Mouse (Mus musculus) MEL (cell line): Measurements from ENCODE around the gene Slc29a1. TPM values are rescaled to one million over a fixed set of nuclear protein-coding genes. Genes with fewer than 3 reads are reported as not detected.

ENCODE experiments used
- DNase-seq: peaks from one replicate; pipeline ENCODE4 v3.0.0; 2011; ENCODE audit warnings: low read depth, low spot score
- H3K27ac ChIP-seq: 2 replicates; pipeline ENCODE4 v1.5.1; 2012; ENCODE audit warnings: low read depth, mild to moderate bottlenecking, control low read depth, low read length, moderate library complexity; ENCODE audit not compliant: control insufficient read depth
- H3K27me3 ChIP-seq, 2 experiments: fragments of 150-350 bp in 1 of 2; sonication (generic) in 1 of 2; 2 replicates each; pipeline ENCODE4 v1.6.1; 2012; ENCODE audit warnings: low read length in 2 of 2, mild to moderate bottlenecking in 2 of 2, improper control_type of control experiment in 1 of 2, moderate library complexity in 1 of 2; ENCODE audit not compliant: insufficient read depth in 2 of 2, control insufficient read depth in 1 of 2
- H3K36me3 ChIP-seq, 2 experiments: 2 replicates each; pipeline ENCODE4 v1.6.1; 2012 to 2014; ENCODE audit warnings: low read length in 2 of 2, improper control_type of control experiment in 1 of 2, inconsistent platforms in 1 of 2, mild to moderate bottlenecking in 1 of 2; ENCODE audit not compliant: insufficient read depth in 2 of 2, control insufficient read depth in 1 of 2
- H3K4me1 ChIP-seq, 2 experiments: fragments of 150-350 bp in 1 of 2; sonication (generic) in 1 of 2; 2 replicates each; pipeline ENCODE4 v1.6.1; 2012; ENCODE audit warnings: low read length in 2 of 2, improper control_type of control experiment in 1 of 2, mild to moderate bottlenecking in 1 of 2; ENCODE audit not compliant: insufficient read depth in 2 of 2, control insufficient read depth in 1 of 2
- H3K4me3 ChIP-seq, 2 experiments: fragments of 150-350 bp in 1 of 2; sonication (generic) in 1 of 2; 2 replicates each; pipeline ENCODE4 v1.5.1; 2012; ENCODE audit warnings: low read depth in 2 of 2, low read length in 2 of 2, mild to moderate bottlenecking in 2 of 2, moderate library complexity in 2 of 2, control low read depth in 1 of 2, improper control_type of control experiment in 1 of 2; ENCODE audit not compliant: control insufficient read depth in 1 of 2, insufficient read depth in 1 of 2
- H3K79me2 ChIP-seq: 2 replicates; pipeline ENCODE4 v1.6.1; 2012; ENCODE audit warnings: mild to moderate bottlenecking, low read length, moderate library complexity; ENCODE audit not compliant: control insufficient read depth, poor library complexity, insufficient read depth
- H3K9ac ChIP-seq: 2 replicates; pipeline ENCODE4 v1.6.1; 2012; ENCODE audit warnings: low read depth, mild to moderate bottlenecking, control low read depth, low read length, moderate library complexity; ENCODE audit not compliant: control insufficient read depth, poor library complexity, severe bottlenecking
- H3K9me3 ChIP-seq: fragments of 150-350 bp; sonication (generic); replicated peaks from 2 replicates; pipeline ENCODE4 v1.6.1; 2012; ENCODE audit warnings: mild to moderate bottlenecking, low read length, improper control_type of control experiment, moderate library complexity; ENCODE audit not compliant: insufficient read depth
- BHLHE40 ChIP-seq: IDR thresholded peaks from 2 replicates; pipeline ENCODE4 v1.6.1; 2012; ENCODE audit warnings: low read depth, mild to moderate bottlenecking, inconsistent platforms, low read length, improper control_type of control experiment, borderline replicate concordance
- CHD2 ChIP-seq: IDR thresholded peaks from 2 replicates; pipeline ENCODE4 v1.6.1; 2011; ENCODE audit warnings: low read length, improper control_type of control experiment
- E2F4 ChIP-seq: IDR thresholded peaks from 2 replicates; pipeline ENCODE4 v1.6.1; 2011; ENCODE audit warnings: low read depth, low read length, improper control_type of control experiment, borderline replicate concordance
- ELF1 ChIP-seq: IDR thresholded peaks from 2 replicates; pipeline ENCODE4 v1.6.1; 2014; ENCODE audit warnings: low read depth, mild to moderate bottlenecking, inconsistent platforms, low read length, improper control_type of control experiment, moderate library complexity
- EP300 ChIP-seq, 2 experiments: IDR thresholded peaks; 2 replicates each; pipeline ENCODE4 v1.6.1; 2011; ENCODE audit warnings: improper control_type of control experiment in 2 of 2, low read length in 2 of 2, low read depth in 1 of 2, mild to moderate bottlenecking in 1 of 2
- ETS1 ChIP-seq: IDR thresholded peaks from 2 replicates; pipeline ENCODE4 v1.6.1; 2012; ENCODE audit warnings: low read depth, mild to moderate bottlenecking, inconsistent platforms, low read length, improper control_type of control experiment, moderate library complexity
- GABPA ChIP-seq: IDR thresholded peaks from 2 replicates; pipeline ENCODE4 v1.6.1; 2012; ENCODE audit warnings: low read depth, mild to moderate bottlenecking, inconsistent platforms, low read length, improper control_type of control experiment, moderate library complexity
- HCFC1 ChIP-seq: IDR thresholded peaks from 2 replicates; pipeline ENCODE4 v1.6.1; 2012; ENCODE audit warnings: low read depth, mild to moderate bottlenecking, inconsistent platforms, low read length, improper control_type of control experiment, moderate library complexity
- KAT2A ChIP-seq: conservative IDR thresholded peaks from 2 replicates; pipeline ENCODE4 v1.6.1; 2012; ENCODE audit warnings: low read depth, low read length, improper control_type of control experiment, inconsistent platforms
- MAFK ChIP-seq: IDR thresholded peaks from 2 replicates; pipeline ENCODE4 v1.6.1; 2011; ENCODE audit warnings: low read depth, mild to moderate bottlenecking, low read length, improper control_type of control experiment, borderline replicate concordance
- MAZ ChIP-seq: IDR thresholded peaks from 2 replicates; pipeline ENCODE4 v1.6.1; 2012; ENCODE audit warnings: low read depth, mild to moderate bottlenecking, inconsistent platforms, low read length, improper control_type of control experiment
- MEF2A ChIP-seq: IDR thresholded peaks from 2 replicates; pipeline ENCODE4 v1.6.1; 2014; ENCODE audit warnings: low read depth, mild to moderate bottlenecking, inconsistent platforms, low read length, improper control_type of control experiment; ENCODE audit not compliant: poor library complexity, insufficient replicate concordance, severe bottlenecking; ENCODE audit errors: extremely low read depth
- MYB ChIP-seq: IDR thresholded peaks from 2 replicates; pipeline ENCODE4 v1.6.1; 2011; ENCODE audit warnings: mild to moderate bottlenecking, low read depth, low read length, improper control_type of control experiment
- MYC ChIP-seq: IDR thresholded peaks from 2 replicates; pipeline ENCODE4 v1.6.1; 2011; ENCODE audit warnings: low read depth, mild to moderate bottlenecking, low read length, improper control_type of control experiment, moderate library complexity
- NELFE ChIP-seq: IDR thresholded peaks from 2 replicates; pipeline ENCODE4 v1.6.1; 2011; ENCODE audit warnings: low read depth, low read length, improper control_type of control experiment
- NRF1 ChIP-seq: IDR thresholded peaks from 2 replicates; pipeline ENCODE4 v1.6.1; 2014; ENCODE audit warnings: low read depth, mild to moderate bottlenecking, inconsistent platforms, low read length, improper control_type of control experiment, moderate library complexity; ENCODE audit not compliant: poor library complexity, insufficient read depth, severe bottlenecking
- POLR2AphosphoS2 ChIP-seq: IDR thresholded peaks from 2 replicates; pipeline ENCODE4 v1.6.1; 2011; ENCODE audit warnings: low read length, improper control_type of control experiment
- POLR2AphosphoS5 ChIP-seq: IDR thresholded peaks from 2 replicates; pipeline ENCODE4 v1.6.1; 2012; ENCODE audit warnings: low read depth, borderline replicate concordance, mild to moderate bottlenecking, inconsistent platforms, low read length, moderate library complexity, mixed read lengths
- SIN3A ChIP-seq: IDR thresholded peaks from 2 replicates; pipeline ENCODE4 v1.6.1; 2012; ENCODE audit warnings: low read length, improper control_type of control experiment, inconsistent platforms
- SMC3 ChIP-seq: IDR thresholded peaks from 2 replicates; pipeline ENCODE4 v1.6.1; 2011; ENCODE audit warnings: low read depth, low read length, improper control_type of control experiment
- TAL1 ChIP-seq: IDR thresholded peaks from 2 replicates; pipeline ENCODE4 v1.6.1; 2012; ENCODE audit warnings: mild to moderate bottlenecking, inconsistent platforms, low read length, moderate library complexity, mixed read lengths
- TBP ChIP-seq: IDR thresholded peaks from 2 replicates; pipeline ENCODE4 v1.8.0; 2011; ENCODE audit warnings: low read depth, low read length, improper control_type of control experiment
- USF1 ChIP-seq: IDR thresholded peaks from 2 replicates; pipeline ENCODE4 v1.6.1; 2014; ENCODE audit warnings: low read depth, mild to moderate bottlenecking, inconsistent platforms, low read length, improper control_type of control experiment, moderate library complexity
- USF2 ChIP-seq, 2 experiments: IDR thresholded peaks; 2 replicates each; pipeline ENCODE4 v1.6.1; 2011 to 2012; ENCODE audit warnings: improper control_type of control experiment in 2 of 2, low read length in 2 of 2, borderline replicate concordance in 1 of 2, inconsistent platforms in 1 of 2, low read depth in 1 of 2, mild to moderate bottlenecking in 1 of 2; ENCODE audit not compliant: insufficient read depth in 1 of 2
- ZC3H11A ChIP-seq: IDR thresholded peaks from 2 replicates; pipeline ENCODE4 v1.6.1; 2012; ENCODE audit warnings: low read depth, mild to moderate bottlenecking, inconsistent platforms, low read length, improper control_type of control experiment
- ZKSCAN1 ChIP-seq: IDR thresholded peaks from 2 replicates; pipeline ENCODE4 v1.6.1; 2012; ENCODE audit warnings: low read depth, mild to moderate bottlenecking, inconsistent platforms, low read length, improper control_type of control experiment, moderate library complexity
- ZMIZ1 ChIP-seq: IDR thresholded peaks from 2 replicates; pipeline ENCODE4 v1.6.1; 2012; ENCODE audit warnings: low read depth, mild to moderate bottlenecking, inconsistent platforms, low read length, improper control_type of control experiment, moderate library complexity
- ZNF384 ChIP-seq: IDR thresholded peaks from 2 replicates; pipeline ENCODE4 v1.6.1; 2012; ENCODE audit warnings: low read depth, mild to moderate bottlenecking, inconsistent platforms, low read length, improper control_type of control experiment
- polyA plus RNA-seq, 2 experiments: library from polyadenylated mRNA; stranded (reverse) in 1 of 2; unstranded in 1 of 2; fragments of >175 nt in 1 of 2; fragments of >200 nt in 1 of 2; gene quantifications; 2 replicates each; pipeline versions ENCODE4 v1.2.1 to v1.2.4; 2012; ENCODE audit warnings: low replicate concordance in 2 of 2, low read depth in 1 of 2; ENCODE audit not compliant: insufficient read length in 2 of 2, insufficient read depth in 1 of 2, missing spikeins in 1 of 2
- total RNA-seq: library from RNA; depleted of rRNA; stranded (reverse); fragments of 300-350 nt; gene quantifications from 2 replicates; pipeline ENCODE4 v1.2.3, GENCODE M21; 2012

Gene Slc29a1
- total and polyA plus RNA-seq, 3 experiments = 238 to 341 TPM; not detected in 1

DNA sequence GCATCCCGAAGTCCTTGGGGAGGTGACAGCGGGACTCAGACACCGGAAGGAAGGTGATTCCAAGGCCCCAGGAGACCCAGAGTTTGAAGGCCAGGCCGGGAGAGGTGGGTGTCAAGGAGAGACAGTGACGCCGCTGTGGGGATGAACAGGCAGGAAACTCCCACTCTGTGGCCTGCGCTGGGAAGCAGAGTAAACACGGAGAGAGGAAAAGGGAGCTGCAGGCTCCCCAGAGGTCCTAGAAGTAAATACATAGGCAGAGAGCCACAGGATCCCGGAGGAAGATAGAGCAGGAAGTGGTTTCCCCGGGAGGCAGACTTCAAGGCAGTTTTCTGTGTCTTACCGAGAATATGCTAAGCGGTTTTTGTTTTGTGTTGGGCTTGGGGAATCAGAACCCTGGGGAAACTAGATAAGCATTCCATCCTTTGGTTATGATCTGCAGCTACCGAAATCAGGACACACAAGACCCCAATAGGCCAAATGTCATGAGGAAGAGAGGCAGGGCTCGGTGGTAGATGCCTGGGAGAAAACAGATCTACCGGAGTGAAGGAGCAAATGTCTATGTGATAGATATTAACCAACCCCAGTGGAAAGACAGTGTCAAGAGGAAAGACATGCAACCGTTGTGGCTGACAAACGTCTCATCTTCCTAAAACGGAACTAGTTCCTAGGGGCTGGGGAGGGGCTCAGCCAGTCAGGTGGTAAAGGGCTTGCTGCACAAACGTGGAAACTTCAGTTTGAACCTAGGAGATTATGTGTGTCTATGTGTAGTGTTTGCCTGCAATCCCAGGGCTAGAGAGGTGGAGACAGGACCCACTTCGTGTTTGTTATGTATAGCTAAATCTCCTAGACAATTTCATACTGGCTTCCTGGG lies 20.2 kb upstream of the Slc29a1 start (continued):
- TF ChIP-seq ZC3H11A (no peak), BHLHE40 (no peak), TAL1 (peak; percentile 37; the same call in 1 of the 2 replicates), EP300 (IDR thresholded peaks at IDR 0.05; ENCODE audit: low read depth in 1 of 2, low read length in 2 of 2) (peak in 1 of 2 experiments; percentile 38; a peak in 2 of 4 replicates), HCFC1 (0 out of 2 replicates have a peak, but pooled peaks have one; percentile 39), E2F4 (no peak)

DNA sequence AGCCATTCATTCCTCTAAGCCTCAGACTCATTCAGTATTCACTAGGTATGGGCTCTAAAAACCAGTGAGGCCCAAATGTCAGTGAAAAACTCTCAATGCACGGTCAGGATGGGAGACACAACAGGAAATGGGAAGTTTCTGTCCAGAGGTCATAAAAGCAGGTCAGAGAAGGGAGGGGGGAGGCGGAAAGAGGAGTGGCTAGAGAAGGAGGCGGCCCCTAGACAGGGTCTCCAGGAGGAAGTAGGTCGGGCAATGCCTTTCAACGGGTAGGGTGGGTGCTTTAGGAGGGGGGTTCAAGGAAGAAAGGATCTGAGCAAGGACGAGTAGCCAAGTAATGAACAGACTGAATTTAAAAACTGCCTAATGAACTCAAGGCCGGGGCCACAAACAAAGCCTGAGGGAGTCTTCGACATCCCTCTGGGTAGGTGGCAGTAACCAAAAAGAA lies 19.6 kb upstream of the Slc29a1 start:
- Histone ChIP-seq H3K4me3 (peak overlapping the region; percentile 50 to 84), H3K36me3 (peaks cover 0 to 5% of the 10 kb centered on the region in 2 experiments; a peak in 2 of 4 replicates)
- no peak for TF ChIP-seq ETS1
- TF ChIP-seq EP300 (IDR thresholded peaks at IDR 0.05; ENCODE audit: low read depth in 1 of 2, low read length in 2 of 2) = 0 out of 4 replicates have a peak, but pooled peaks of 1 of the 2 experiments have one; percentile 10
- TF ChIP-seq MAFK = no peak
- no peak for TF ChIP-seq ZMIZ1
- no peak for TF ChIP-seq MYC
- TF ChIP-seq MYB = no peak
- TF ChIP-seq MEF2A = no peak
- no peak for TF ChIP-seq GABPA
- no peak for TF ChIP-seq E2F4
- peak; percentile 51; the same call in 1 of the 2 replicates for TF ChIP-seq HCFC1
- peak; percentile 71 for TF ChIP-seq MAZ
- TF ChIP-seq NELFE = peak; percentile 45; the same call in 1 of the 2 replicates
- TF ChIP-seq BHLHE40 = no peak
- no peak for TF ChIP-seq USF1
- TF ChIP-seq POLR2AphosphoS2 = no peak
- peak; percentile 33; the same call in 1 of the 2 replicates for TF ChIP-seq ELF1
- TF ChIP-seq SIN3A = 0 out of 2 replicates have a peak, but pooled peaks have one; percentile 10
- no peak for TF ChIP-seq NRF1
- no peak for TF ChIP-seq KAT2A
- TF ChIP-seq TBP = no peak
- no peak for TF ChIP-seq ZNF384
- no peak for TF ChIP-seq USF2 (IDR thresholded peaks at IDR 0.05; ENCODE audit: borderline replicate concordance in 1 of 2, insufficient read depth in 1 of 2, low read depth in 1 of 2, low read length in 2 of 2)
- no peak for TF ChIP-seq SMC3
- TF ChIP-seq POLR2AphosphoS5 = no peak
- no peak for TF ChIP-seq CHD2
- no peak for TF ChIP-seq ZKSCAN1
- TF ChIP-seq, all 39 proteins: peak for 6
- Histone ChIP-seq H3K9me3 (no peaks in the 10 kb centered on the region), H3K27me3 (no peaks in the 10 kb centered on the region), H3K79me2 (no peaks in the 10 kb centered on the region), H3K27ac (peak overlapping the region; percentile 36), H3K9ac (peak overlapping the region; percentile 66), H3K4me1 (peaks cover 0 to 10% of the 10 kb centered on the region in 2 experiments)
- DNase-seq = peak; percentile 61
